Mouse (Mus musculus) G1E (cell line): Measurements from ENCODE around the gene Col27a1. TPM values are rescaled to one million over a fixed set of nuclear protein-coding genes. Genes with fewer than 3 reads are reported as not detected.

Experiments
- ATAC-seq: 2 replicates; pipeline ENCODE4 v1.8.0; 2016; ENCODE audit warnings: mild to moderate bottlenecking; ENCODE audit not compliant: insufficient number of reproducible peaks, poor library complexity, low FRiP score, severe bottlenecking; ENCODE audit errors: extremely low read depth
- DNase-seq: peaks from one replicate; pipeline ENCODE4 v3.0.0; 2012; ENCODE audit warnings: low spot score
- H3K27me3 ChIP-seq: 2 replicates; pipeline ENCODE4 v1.6.1; 2012; ENCODE audit warnings: mild to moderate bottlenecking, low read length, inconsistent platforms; ENCODE audit not compliant: insufficient read depth
- H3K36me3 ChIP-seq: replicated peaks from 2 replicates; pipeline ENCODE3; 2012; ENCODE audit warnings: mild to moderate bottlenecking, inconsistent platforms
- H3K4me1 ChIP-seq: 2 replicates; pipeline ENCODE4 v1.6.1; 2012; ENCODE audit warnings: low read depth, low read length, inconsistent platforms, mixed read lengths; ENCODE audit not compliant: insufficient read depth
- H3K4me3 ChIP-seq: 2 replicates; pipeline ENCODE4 v1.5.1; 2012; ENCODE audit warnings: low read depth, mild to moderate bottlenecking, inconsistent platforms, low read length, moderate library complexity, mixed read lengths
- H3K9me3 ChIP-seq: replicated peaks from 2 replicates; pipeline ENCODE4 v1.6.1; 2012; ENCODE audit warnings: inconsistent platforms
- CTCF ChIP-seq: IDR thresholded peaks from 2 replicates; pipeline ENCODE4 v1.5.1; 2012; ENCODE audit warnings: low read depth, low read length, inconsistent platforms, mixed read lengths
- GATA1 ChIP-seq: IDR thresholded peaks from 2 replicates; pipeline ENCODE4 v1.6.1; 2012; ENCODE audit warnings: borderline replicate concordance, low read length, inconsistent platforms, mixed read lengths
- GATA2 ChIP-seq: IDR thresholded peaks from 2 replicates; pipeline ENCODE4 v1.6.1; 2012; ENCODE audit warnings: low read depth, low read length, inconsistent platforms, borderline replicate concordance
- POLR2AphosphoS5 ChIP-seq: IDR thresholded peaks from 2 replicates; pipeline ENCODE4 v1.6.1; 2012; ENCODE audit warnings: low read depth, low read length, inconsistent platforms; ENCODE audit not compliant: insufficient replicate concordance
- TAL1 ChIP-seq: conservative IDR thresholded peaks from 2 replicates; pipeline ENCODE4 v1.6.1; 2012; ENCODE audit warnings: low read depth, low read length, inconsistent platforms, mixed read lengths
- polyA plus RNA-seq: library from polyadenylated mRNA; stranded (reverse); fragments of >175 nt; gene quantifications from 2 replicates; pipeline ENCODE4 v1.2.3, GENCODE M21; 2012
- total RNA-seq, 2 experiments: library from RNA; stranded (forward) in 1 of 2; stranded (reverse) in 1 of 2; fragments of 200-1000 nt in 1 of 2; fragments of >200 nt in 1 of 2; fragmentation: Nextera tagmentation in 1 of 2; gene quantifications; 2 replicates each; pipeline ENCODE4 v1.2.3; 2014 to 2017

Col27a1 gene
- total and polyA plus RNA-seq, 3 experiments: 0.16 TPM; not detected in 2

GRCm38 (mm10) chr4:63283319-63283718 is 69.5 kb downstream of the Col27a1 start:
- DNase-seq: no peak
- TF ChIP-seq GATA2 (no peak), TAL1 (no peak), POLR2AphosphoS5 (no peak), CTCF (no peak), GATA1 (no peak)
- H3K36me3 ChIP-seq: no peaks in the 10 kb centered on the region
- no peak overlapping the region for H3K4me3 ChIP-seq
- H3K27me3 ChIP-seq: no peaks in the 10 kb centered on the region
- ATAC-seq: no peak
- H3K4me1 ChIP-seq: no peaks in the 10 kb centered on the region
- H3K9me3 ChIP-seq: peaks cover 84% of the 10 kb centered on the region

GRCm38 (mm10) chr4:63286034-63286433 is 72.2 kb downstream of the Col27a1 start:
- DNase-seq: no peak

GRCm38 (mm10) chr4:63288497-63288896 is 74.7 kb downstream of the Col27a1 start:
- DNase-seq (no peak), ATAC-seq (no peak)
- peaks cover 82% of the 10 kb centered on the region for H3K9me3 ChIP-seq
- H3K4me3 ChIP-seq: no peak overlapping the region
- no peak for TF ChIP-seq GATA2
- TF ChIP-seq POLR2AphosphoS5: no peak
- TF ChIP-seq CTCF: no peak
- TF ChIP-seq TAL1: no peak
- no peak for TF ChIP-seq GATA1
- H3K27me3 ChIP-seq: no peaks in the 10 kb centered on the region
- no peaks in the 10 kb centered on the region for H3K4me1 ChIP-seq
- no peaks in the 10 kb centered on the region for H3K36me3 ChIP-seq

More at GRCm38 (mm10) chr4:63286034-63286433, 72.2 kb downstream of the Col27a1 start:
- Histone ChIP-seq H3K27me3 (no peaks in the 10 kb centered on the region), H3K9me3 (peaks cover 81% of the 10 kb centered on the region), H3K4me3 (no peak overlapping the region), H3K4me1 (no peaks in the 10 kb centered on the region), H3K36me3 (no peaks in the 10 kb centered on the region)
- TF ChIP-seq TAL1 (no peak), GATA2 (no peak)
- no peak for ATAC-seq

- no peak for ATAC-seq
- H3K9me3 ChIP-seq: peaks cover 82% of the 10 kb centered on the region
- TF ChIP-seq TAL1 (no peak), POLR2AphosphoS5 (no peak), CTCF (no peak), GATA2 (no peak), GATA1 (no peak)
- H3K36me3 ChIP-seq: no peaks in the 10 kb centered on the region
- H3K27me3 ChIP-seq: no peaks in the 10 kb centered on the region
- no peak for DNase-seq
- H3K4me1 ChIP-seq: no peaks in the 10 kb centered on the region
- no peak overlapping the region; the same call in 1 of the 2 replicates for H3K4me3 ChIP-seq
These were observed 76.3 kb downstream of the Col27a1 start for GRCm38 (mm10) chr4:63290081-63290480.

- DNase-seq (no peak), ATAC-seq (no peak)
- Histone ChIP-seq H3K36me3 (no peaks in the 10 kb centered on the region), H3K9me3 (peaks cover 84% of the 10 kb centered on the region), H3K4me1 (no peaks in the 10 kb centered on the region), H3K4me3 (no peak overlapping the region), H3K27me3 (no peaks in the 10 kb centered on the region)
- TF ChIP-seq GATA2 (no peak), CTCF (no peak), POLR2AphosphoS5 (no peak), TAL1 (no peak), GATA1 (no peak)
These were observed 77.3 kb downstream of the Col27a1 start for GRCm38 (mm10) chr4:63291075-63291474.

GRCm38 (mm10) chr4:63291658-63292057 is 77.9 kb downstream of the Col27a1 start:
- DNase-seq (no peak), ATAC-seq (no peak)
- H3K4me1 ChIP-seq: no peaks in the 10 kb centered on the region
- no peaks in the 10 kb centered on the region for H3K27me3 ChIP-seq
- H3K36me3 ChIP-seq: no peaks in the 10 kb centered on the region
- TF ChIP-seq TAL1 (no peak), GATA2 (no peak), GATA1 (no peak), POLR2AphosphoS5 (no peak), CTCF (no peak)
- H3K4me3 ChIP-seq: no peak overlapping the region
- H3K9me3 ChIP-seq: peaks cover 79% of the 10 kb centered on the region

- no peaks in the 10 kb centered on the region for H3K36me3 ChIP-seq
- H3K4me3 ChIP-seq: no peak overlapping the region
- no peak for TF ChIP-seq GATA1
- TF ChIP-seq TAL1: no peak
- no peak for TF ChIP-seq POLR2AphosphoS5
- TF ChIP-seq CTCF: no peak
- no peak for TF ChIP-seq GATA2
- H3K27me3 ChIP-seq: no peaks in the 10 kb centered on the region
- ATAC-seq (no peak), DNase-seq (no peak)
- H3K9me3 ChIP-seq: peaks cover 92% of the 10 kb centered on the region
- H3K4me1 ChIP-seq: no peaks in the 10 kb centered on the region
These were observed 81.8 kb downstream of the Col27a1 start for GRCm38 (mm10) chr4:63295641-63296040.
